Mouse (Mus musculus): ENCODE measurements around the gene Eml1. TPM values are rescaled to one million over a fixed set of nuclear protein-coding genes. Genes with fewer than 3 reads are reported as not detected.

Gene Eml1
- polyA plus RNA-seq, 1 experiment from 2014 or later = 68.6 TPM

DNA sequence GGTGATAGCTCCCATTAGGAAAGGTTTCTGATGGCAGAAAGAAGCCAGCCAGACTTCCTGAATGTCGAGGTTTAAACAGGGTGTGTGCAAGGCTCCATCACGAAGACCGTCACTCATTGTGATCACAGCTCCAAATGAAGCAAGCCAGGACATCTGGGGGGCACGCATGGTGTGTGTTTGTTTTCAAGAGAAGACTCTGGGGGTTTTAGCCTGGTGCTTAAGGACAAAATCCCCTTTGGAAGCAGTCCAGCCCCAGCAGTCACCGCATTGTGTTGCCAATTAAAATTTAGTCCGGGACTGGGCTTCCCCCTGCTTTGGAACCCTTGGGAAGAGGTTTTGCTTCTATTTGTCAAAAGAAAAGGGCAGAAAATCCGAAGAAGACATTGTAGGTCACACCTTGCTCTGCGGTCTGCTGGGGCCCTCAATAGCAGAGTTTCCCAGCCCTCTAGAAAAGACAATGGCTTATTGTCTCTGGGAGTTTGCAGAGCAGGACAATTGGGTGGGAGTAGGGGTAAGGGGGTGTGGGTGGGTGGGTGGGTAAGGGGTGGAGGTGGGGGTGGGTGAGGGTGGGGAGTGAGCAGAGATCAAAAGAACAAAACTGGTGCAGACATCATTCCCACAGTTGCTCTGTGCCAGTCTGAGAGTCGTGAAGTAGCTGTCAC lies 110.1 kb downstream of the Eml1 start:
- no peaks in the 10 kb centered on the region for H3K27me3 ChIP-seq (ENCODE audit: control insufficient read depth, insufficient read depth, low read length)
- H3K27ac ChIP-seq (ENCODE audit: low read length) = no peak overlapping the region
- no peak overlapping the region for H3K4me2 ChIP-seq (replicated peaks; ENCODE audit: low read depth, low read length)
- no peak for ATAC-seq (ENCODE audit: insufficient number of reproducible peaks, insufficient read depth, low FRiP score, low read depth)
- H3K4me1 ChIP-seq (ENCODE audit: control insufficient read depth, insufficient read depth, low read length) = peaks cover 10% of the 10 kb centered on the region; the same call in 1 of the 2 replicates
- no peaks in the 10 kb centered on the region; the same call in 1 of the 2 replicates for H3K9me3 ChIP-seq (ENCODE audit: control insufficient read depth, low read depth, low read length)
- no peak overlapping the region for H3K9ac ChIP-seq (replicated peaks; ENCODE audit: low read depth, low read length)
- 29% methylated on average over 9 of the region's 9 CpGs for WGBS
- no peak overlapping the region for H3K4me3 ChIP-seq (ENCODE audit: low read depth, low read length)
- H3K36me3 ChIP-seq (ENCODE audit: control insufficient read depth, insufficient read depth, low read length) = no peaks in the 10 kb centered on the region

GRCm38 (mm10) chr12:108489076-108489475 lies 118.3 kb downstream of the Eml1 start:
- H3K9me3 ChIP-seq (ENCODE audit: control insufficient read depth, low read depth, low read length) = no peaks in the 10 kb centered on the region
- H3K4me1 ChIP-seq (ENCODE audit: control insufficient read depth, insufficient read depth, low read length) = no peaks in the 10 kb centered on the region
- no peak overlapping the region for H3K4me2 ChIP-seq (replicated peaks; ENCODE audit: low read depth, low read length)
- H3K9ac ChIP-seq (replicated peaks; ENCODE audit: low read depth, low read length) = no peak overlapping the region
- H3K27ac ChIP-seq (ENCODE audit: low read length) = no peak overlapping the region
- no peaks in the 10 kb centered on the region for H3K27me3 ChIP-seq (ENCODE audit: control insufficient read depth, insufficient read depth, low read length)
- H3K36me3 ChIP-seq (ENCODE audit: control insufficient read depth, insufficient read depth, low read length) = no peaks in the 10 kb centered on the region
- ATAC-seq (ENCODE audit: insufficient number of reproducible peaks, insufficient read depth, low FRiP score, low read depth) = no peak
- 83% methylated on average over 5 of the region's 5 CpGs for WGBS
- no peak overlapping the region for H3K4me3 ChIP-seq (ENCODE audit: low read depth, low read length)

GRCm38 (mm10) chr12:108489741-108490140 lies 119.0 kb downstream of the Eml1 start:
- H3K9me3 ChIP-seq (ENCODE audit: control insufficient read depth, low read depth, low read length) = no peaks in the 10 kb centered on the region
- H3K27ac ChIP-seq (ENCODE audit: low read length) = no peak overlapping the region
- no peaks in the 10 kb centered on the region for H3K4me1 ChIP-seq (ENCODE audit: control insufficient read depth, insufficient read depth, low read length)
- H3K9ac ChIP-seq (replicated peaks; ENCODE audit: low read depth, low read length) = no peak overlapping the region
- no peaks in the 10 kb centered on the region for H3K36me3 ChIP-seq (ENCODE audit: control insufficient read depth, insufficient read depth, low read length)
- H3K27me3 ChIP-seq (ENCODE audit: control insufficient read depth, insufficient read depth, low read length) = no peaks in the 10 kb centered on the region
- H3K4me2 ChIP-seq (replicated peaks; ENCODE audit: low read depth, low read length) = no peak overlapping the region
- no peak for ATAC-seq (ENCODE audit: insufficient number of reproducible peaks, insufficient read depth, low FRiP score, low read depth)
- 39% methylated on average over 2 of the region's 2 CpGs for WGBS
- H3K4me3 ChIP-seq (ENCODE audit: low read depth, low read length) = no peak overlapping the region

- no peaks in the 10 kb centered on the region for H3K27me3 ChIP-seq (ENCODE audit: control insufficient read depth, insufficient read depth, low read length)
- WGBS = 86% methylated on average over 6 of the region's 6 CpGs
- H3K4me3 ChIP-seq (ENCODE audit: low read depth, low read length) = no peak overlapping the region
- no peaks in the 10 kb centered on the region for H3K9me3 ChIP-seq (ENCODE audit: control insufficient read depth, low read depth, low read length)
- H3K4me1 ChIP-seq (ENCODE audit: control insufficient read depth, insufficient read depth, low read length) = 0 out of 2 replicates have a peak, but pooled peaks cover 2% of the 10 kb centered on the region
- H3K4me2 ChIP-seq (replicated peaks; ENCODE audit: low read depth, low read length) = no peak overlapping the region
- no peak overlapping the region for H3K27ac ChIP-seq (ENCODE audit: low read length)
- no peak overlapping the region for H3K9ac ChIP-seq (replicated peaks; ENCODE audit: low read depth, low read length)
- no peaks in the 10 kb centered on the region for H3K36me3 ChIP-seq (ENCODE audit: control insufficient read depth, insufficient read depth, low read length)
- no peak for ATAC-seq (ENCODE audit: insufficient number of reproducible peaks, insufficient read depth, low FRiP score, low read depth)
These were observed 119.6 kb downstream of the Eml1 start for GRCm38 (mm10) chr12:108490336-108490735.

DNA sequence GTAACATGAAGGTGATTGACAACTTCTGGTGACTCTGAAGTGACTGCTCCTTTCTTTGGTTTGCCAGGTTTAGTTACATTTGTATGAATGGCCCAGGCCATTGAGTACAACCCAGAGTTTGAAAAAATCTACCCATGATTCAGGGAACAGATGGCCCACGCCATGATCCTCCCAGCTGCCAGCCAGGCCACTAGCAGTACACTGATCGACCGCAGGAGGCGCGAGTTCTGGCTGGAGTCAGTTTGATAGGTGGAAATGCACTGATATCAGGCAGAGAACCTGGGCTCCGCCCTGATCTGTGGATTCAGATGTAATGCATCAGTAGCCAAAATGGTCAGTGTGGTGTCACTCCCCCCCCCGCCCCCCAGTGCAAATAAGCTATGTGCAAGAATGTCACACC lies 120.2 kb downstream of the Eml1 start:
- Histone ChIP-seq H3K27ac (ENCODE audit: low read length) (no peak overlapping the region), H3K27me3 (ENCODE audit: control insufficient read depth, insufficient read depth, low read length) (no peaks in the 10 kb centered on the region), H3K9ac (replicated peaks; ENCODE audit: low read depth, low read length) (no peak overlapping the region), H3K9me3 (ENCODE audit: control insufficient read depth, low read depth, low read length) (no peaks in the 10 kb centered on the region), H3K36me3 (ENCODE audit: control insufficient read depth, insufficient read depth, low read length) (no peaks in the 10 kb centered on the region), H3K4me3 (ENCODE audit: low read depth, low read length) (no peak overlapping the region), H3K4me2 (replicated peaks; ENCODE audit: low read depth, low read length) (no peak overlapping the region), H3K4me1 (ENCODE audit: control insufficient read depth, insufficient read depth, low read length) (0 out of 2 replicates have a peak, but pooled peaks cover 6% of the 10 kb centered on the region)
- ATAC-seq (ENCODE audit: insufficient number of reproducible peaks, insufficient read depth, low FRiP score, low read depth) = no peak
- 57% methylated on average over 7 of the region's 7 CpGs for WGBS

DNA sequence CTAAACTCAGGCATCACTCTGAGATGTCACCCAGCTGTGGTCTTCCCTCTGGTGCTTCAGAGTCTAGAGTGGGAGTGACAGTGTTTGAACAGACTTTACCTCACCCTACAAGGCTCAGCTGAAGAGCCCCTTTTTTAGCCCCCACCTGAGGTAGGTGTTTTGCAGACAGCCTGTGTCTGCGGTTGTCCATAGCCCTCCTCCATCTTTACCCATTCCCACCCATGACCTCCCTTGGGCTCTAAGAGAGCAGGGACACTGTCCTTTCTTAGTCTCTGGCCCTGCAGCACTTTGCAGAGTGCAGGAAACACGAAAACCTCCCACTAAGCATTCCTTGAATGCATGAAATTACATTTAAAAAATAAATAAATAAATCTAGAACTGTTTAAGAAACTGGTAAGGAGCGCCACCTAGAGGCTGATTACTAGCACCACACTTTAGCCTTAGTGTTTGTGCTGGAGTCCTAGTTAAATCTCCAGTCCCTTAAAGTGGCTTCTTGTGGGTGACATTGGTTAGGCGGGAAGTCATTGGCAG lies 123.3 kb downstream of the Eml1 start:
- WGBS = 19% methylated on average over 4 of the region's 4 CpGs
- H3K4me3 ChIP-seq (ENCODE audit: low read depth, low read length) = no peak overlapping the region
- no peaks in the 10 kb centered on the region for H3K27me3 ChIP-seq (ENCODE audit: control insufficient read depth, insufficient read depth, low read length)
- no peaks in the 10 kb centered on the region for H3K36me3 ChIP-seq (ENCODE audit: control insufficient read depth, insufficient read depth, low read length)
- no peak overlapping the region for H3K9ac ChIP-seq (replicated peaks; ENCODE audit: low read depth, low read length)
- H3K9me3 ChIP-seq (ENCODE audit: control insufficient read depth, low read depth, low read length) = no peaks in the 10 kb centered on the region
- no peak overlapping the region for H3K4me2 ChIP-seq (replicated peaks; ENCODE audit: low read depth, low read length)
- ATAC-seq (ENCODE audit: insufficient number of reproducible peaks, insufficient read depth, low FRiP score, low read depth) = peak; percentile 30; the same call in 1 of the 2 replicates
- no peak overlapping the region for H3K27ac ChIP-seq (ENCODE audit: low read length)
- 0 out of 2 replicates have a peak, but pooled peaks cover 6% of the 10 kb centered on the region for H3K4me1 ChIP-seq (ENCODE audit: control insufficient read depth, insufficient read depth, low read length)

DNA sequence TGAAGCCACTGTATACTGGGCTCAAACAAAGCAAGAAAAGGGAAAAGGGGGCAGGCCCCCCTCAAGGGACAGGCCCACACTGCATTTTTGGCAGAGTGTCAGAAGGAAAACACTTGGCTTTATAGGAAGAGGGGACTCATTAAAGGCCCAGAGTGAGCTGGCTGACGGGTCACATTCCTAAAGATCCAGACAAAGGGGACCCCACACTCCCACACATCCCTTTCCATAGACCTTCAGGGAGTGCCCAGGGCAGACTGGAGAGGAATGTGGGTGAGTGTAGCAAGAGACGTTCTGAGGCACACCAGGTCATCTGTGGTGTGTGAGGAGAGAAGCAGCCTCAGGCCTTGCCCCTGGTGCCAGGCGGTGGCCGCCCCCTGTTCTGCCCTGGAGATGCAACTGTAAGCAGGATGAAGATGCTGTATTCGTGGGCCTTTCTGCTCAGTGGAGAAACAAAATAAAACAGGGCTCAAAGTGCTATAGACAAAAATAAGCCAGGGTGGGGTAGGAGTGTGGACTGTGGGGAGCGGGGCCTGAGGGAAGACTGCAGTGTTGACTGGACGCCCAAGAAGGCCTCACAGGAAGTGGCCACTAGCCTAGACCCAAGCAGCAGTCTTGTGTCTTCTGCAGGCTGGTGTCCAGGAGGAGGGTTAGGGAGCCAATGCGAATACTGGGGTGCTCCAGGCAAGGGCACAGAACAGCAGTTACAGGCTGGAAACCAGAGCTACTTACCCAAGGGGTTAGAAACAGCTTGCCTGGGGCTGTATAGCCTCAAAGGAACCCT lies 124.9 kb downstream of the Eml1 start:
- Histone ChIP-seq H3K27me3 (ENCODE audit: control insufficient read depth, insufficient read depth, low read length) (no peaks in the 10 kb centered on the region), H3K4me1 (ENCODE audit: control insufficient read depth, insufficient read depth, low read length) (0 out of 2 replicates have a peak, but pooled peaks cover 6% of the 10 kb centered on the region), H3K9ac (replicated peaks; ENCODE audit: low read depth, low read length) (no peak overlapping the region), H3K4me2 (replicated peaks; ENCODE audit: low read depth, low read length) (no peak overlapping the region), H3K36me3 (ENCODE audit: control insufficient read depth, insufficient read depth, low read length) (no peaks in the 10 kb centered on the region), H3K27ac (ENCODE audit: low read length) (peak overlapping the region; percentile 41; the same call in 1 of the 2 replicates), H3K9me3 (ENCODE audit: control insufficient read depth, low read depth, low read length) (no peaks in the 10 kb centered on the region), H3K4me3 (ENCODE audit: low read depth, low read length) (no peak overlapping the region)
- WGBS = 59% methylated on average over 8 of the region's 8 CpGs
- ATAC-seq (ENCODE audit: insufficient number of reproducible peaks, insufficient read depth, low FRiP score, low read depth) = 0 out of 2 replicates have a peak, but pooled peaks have one; percentile 20

DNA sequence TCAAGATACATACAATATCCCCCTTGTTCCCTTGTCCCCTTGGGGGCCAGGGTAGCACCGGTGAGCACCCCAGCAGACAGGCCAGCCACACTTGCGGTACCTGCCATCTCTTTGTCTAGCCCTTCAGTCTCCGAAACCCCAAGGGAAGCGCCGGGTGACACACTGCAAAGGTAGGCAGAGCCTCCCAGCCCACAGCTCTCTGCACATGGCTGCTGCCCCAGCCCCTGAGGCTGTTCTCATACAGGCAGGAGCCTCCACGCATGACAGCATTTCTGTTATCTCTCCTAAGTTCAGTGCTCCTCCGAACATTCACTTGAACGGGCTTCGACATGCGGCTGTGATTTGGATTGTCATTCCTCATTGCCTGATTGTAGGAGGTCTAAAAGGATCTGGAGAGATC lies 132.3 kb downstream of the Eml1 start:
- Histone ChIP-seq H3K9me3 (ENCODE audit: control insufficient read depth, low read depth, low read length) (no peaks in the 10 kb centered on the region), H3K27ac (ENCODE audit: low read length) (no peak overlapping the region), H3K36me3 (ENCODE audit: control insufficient read depth, insufficient read depth, low read length) (0 out of 2 replicates have a peak, but pooled peaks cover 3% of the 10 kb centered on the region), H3K4me3 (ENCODE audit: low read depth, low read length) (no peak overlapping the region), H3K9ac (replicated peaks; ENCODE audit: low read depth, low read length) (no peak overlapping the region), H3K27me3 (ENCODE audit: control insufficient read depth, insufficient read depth, low read length) (no peaks in the 10 kb centered on the region), H3K4me1 (ENCODE audit: control insufficient read depth, insufficient read depth, low read length) (no peaks in the 10 kb centered on the region), H3K4me2 (replicated peaks; ENCODE audit: low read depth, low read length) (no peak overlapping the region)
- 58% methylated on average over 10 of the region's 10 CpGs for WGBS
- ATAC-seq (ENCODE audit: insufficient number of reproducible peaks, insufficient read depth, low FRiP score, low read depth) = no peak

Measured in stomach, embryonic 14.5 days (tissue).